8 mouse cellular contexts compared by ENCODE assay signal in genomic region chr3:63898581-63899308, GRCm38 (mm10). TPM values are rescaled to one million over a fixed set of nuclear protein-coding genes. Genes with fewer than 3 reads are reported as not detected.
DNase-seq lines count a peak whose midpoint lies in the region; ATAC-seq lines count a peak whose summit lies in the region.

No protein-coding gene starts in this region.

- H3K4me2 ChIP-seq in hindbrain, embryonic 12.5 days (replicated peaks) = peak overlapping the region; percentile 82
- peak overlapping the region; percentile 99 for H3K4me2 ChIP-seq in lung, embryonic 16.5 days (ENCODE audit: low read depth, low read length)

- under 1% methylated on average over 41 of the region's 41 CpGs for WGBS in hindbrain, embryonic 12.5 days
- under 1% methylated on average over 40 of the region's 41 CpGs for WGBS in lung, embryonic 16.5 days

- no peaks in the 10 kb centered on the region for H3K36me3 ChIP-seq in hindbrain, embryonic 12.5 days
- no peaks in the 10 kb centered on the region for H3K36me3 ChIP-seq in lung, embryonic 16.5 days (ENCODE audit: control insufficient read depth, insufficient read depth, low read length)

- H3K27me3 ChIP-seq in hindbrain, embryonic 12.5 days = no peaks in the 10 kb centered on the region
- H3K27me3 ChIP-seq in lung, embryonic 16.5 days (ENCODE audit: control insufficient read depth, insufficient read depth, low read depth, low read length) = peaks cover 5% of the 10 kb centered on the region; the same call in 1 of the 2 replicates

- H3K4me1 ChIP-seq in hindbrain, embryonic 12.5 days = peaks cover 32% of the 10 kb centered on the region
- peaks cover 8% of the 10 kb centered on the region; the same call in 1 of the 2 replicates for H3K4me1 ChIP-seq in lung, embryonic 16.5 days (replicated peaks; ENCODE audit: control insufficient read depth, insufficient read depth, low read length)

- ATAC-seq in hindbrain, embryonic 12.5 days (ENCODE audit: low FRiP score) = peak; percentile 85
- peak; percentile 86 for ATAC-seq in lung, embryonic 16.5 days (ENCODE audit: low read depth)

- H3K9me3 ChIP-seq in hindbrain, embryonic 12.5 days (replicated peaks) = no peaks in the 10 kb centered on the region
- no peaks in the 10 kb centered on the region for H3K9me3 ChIP-seq in lung, embryonic 16.5 days (ENCODE audit: control insufficient read depth, low read length)

- peak overlapping the region; percentile 93 for H3K27ac ChIP-seq in hindbrain, embryonic 12.5 days
- peak overlapping the region; percentile 86 for H3K27ac ChIP-seq in lung, embryonic 16.5 days (ENCODE audit: low read length)

- peak overlapping the region; percentile 77 for H3K4me3 ChIP-seq in hindbrain, embryonic 12.5 days
- peak overlapping the region; percentile 76 for H3K4me3 ChIP-seq in lung, embryonic 16.5 days (ENCODE audit: low read length)

- peak; percentile 61 for DNase-seq in NIH3T3 (ENCODE audit: low read depth)
- peak; percentile 60 for DNase-seq in cerebellum, adult 9-10 months
- DNase-seq in frontal cortex, postnatal 10 days (ENCODE audit: low spot score in 2 of 2) = peak; percentile 55 to 83
- peak; percentile 80 to 87 for DNase-seq in layer of hippocampus, postnatal 10 days (ENCODE audit: low spot score in 2 of 2)
- peak; percentile 62 for DNase-seq in ovary, postnatal 14 days (ENCODE audit: low spot score)
- DNase-seq in thymus, postnatal 36 days = peak; percentile 39 to 57

- H3K9ac ChIP-seq in hindbrain, embryonic 12.5 days = peak overlapping the region; percentile 81
- H3K9ac ChIP-seq in lung, embryonic 16.5 days (ENCODE audit: low read length) = peak overlapping the region; percentile 69

RNA-seq across cellular contexts. Expression of gene Plch1, which starts 0.5 kb away (rescaled TPM):
- 25.2 and 25.5 TPM in 2 replicates for polyA plus RNA-seq in hindbrain, embryonic 12.5 days (2016; fragmentation: Nextera tagmentation; extraction: Ambion mirVana)
- 1 to 10 TPM; 6.0 to 9.6 TPM for total RNA-seq in layer of hippocampus, postnatal 10 days (2021)
- polyA plus RNA-seq in lung, embryonic 16.5 days (2015; fragmentation: Nextera tagmentation; extraction: Ambion mirVana) = 4.8 and 5.4 TPM in 2 replicates

RNA-seq across cellular contexts. Expression of gene E130311K13Rik, which starts 30.5 kb away (rescaled TPM):
- polyA plus RNA-seq in hindbrain, embryonic 12.5 days (2016; fragmentation: Nextera tagmentation; extraction: Ambion mirVana) = 4.3 and 4.8 TPM in 2 replicates
- 10 to 100 TPM; 11.7 to 14.0 TPM for total RNA-seq in layer of hippocampus, postnatal 10 days (2021)
- 6.3 and 7.0 TPM in 2 replicates for polyA plus RNA-seq in lung, embryonic 16.5 days (2015; fragmentation: Nextera tagmentation; extraction: Ambion mirVana)

Comparison
In these comparisons a context has a peak if more than half of its experiments do, and no peak if none do; other contexts are left out.
1. Peak in every context shown above with its lines: DNase-seq, ATAC-seq, H3K4me3 ChIP-seq and H3K27ac ChIP-seq.